Mouse (Mus musculus) forebrain, embryonic 12.5 days (tissue): ENCODE measurements around the gene Fbrsl1. TPM values are rescaled to one million over a fixed set of nuclear protein-coding genes. Genes with fewer than 3 reads are reported as not detected.
A peak's percentile ranks its signal among the peaks of the same experiment; 100 is the strongest.

ENCODE experiments used
- ATAC-seq: fragments of 200-750 bp; cut with Nextera tagmentation; 2 replicates; pipeline ENCODE4 v1.8.0; 2017; ENCODE audit warnings: moderate TSS enrichment; ENCODE audit not compliant: low FRiP score
- H3K27ac ChIP-seq: fragments of 300-500 bp; sonication (generic); 2 replicates; pipeline ENCODE4 v1.5.1; 2016; ENCODE audit warnings: mild to moderate bottlenecking
- H3K27me3 ChIP-seq: fragments of 300-500 bp; sonication (generic); 2 replicates; pipeline ENCODE4 v1.6.1; 2016; ENCODE audit warnings: mild to moderate bottlenecking
- H3K36me3 ChIP-seq: fragments of 300-500 bp; sonication (generic); replicated peaks from 2 replicates; pipeline ENCODE4 v1.6.1; 2016; ENCODE audit warnings: mild to moderate bottlenecking
- H3K4me1 ChIP-seq: fragments of 300-500 bp; sonication (generic); 2 replicates; pipeline ENCODE4 v1.6.1; 2016
- H3K4me2 ChIP-seq: fragments of 300-500 bp; sonication (generic); 2 replicates; pipeline ENCODE4 v1.6.1; 2016; ENCODE audit warnings: mild to moderate bottlenecking, moderate library complexity
- H3K4me3 ChIP-seq: fragments of 300-500 bp; sonication (generic); replicated peaks from 2 replicates; pipeline ENCODE4 v1.5.1; 2016; ENCODE audit warnings: mild to moderate bottlenecking
- H3K9ac ChIP-seq: fragments of 300-500 bp; sonication (generic); 2 replicates; pipeline ENCODE4 v1.6.1; 2016; ENCODE audit warnings: mild to moderate bottlenecking
- H3K9me3 ChIP-seq: fragments of 300-500 bp; sonication (generic); 2 replicates; pipeline ENCODE4 v1.6.1; 2016
- WGBS: fragments of 180-500 bp; shearing (Covaris S2); methylation state at CpG from one replicate; pipeline ENCODE4 v1.1.7; 2016; 5-methylcytosine and 5-hydroxymethylcytosine counted together
- polyA plus RNA-seq: library from polyadenylated mRNA; unstranded; fragments of >200 nt; fragmentation: Nextera tagmentation; extraction: Ambion mirVana; gene quantifications from 2 replicates; pipeline ENCODE4 v1.2.1, GENCODE M21; 2016

Fbrsl1 gene
- polyA plus RNA-seq, 1 experiment from 2014 or later = 39.8 TPM

DNA sequence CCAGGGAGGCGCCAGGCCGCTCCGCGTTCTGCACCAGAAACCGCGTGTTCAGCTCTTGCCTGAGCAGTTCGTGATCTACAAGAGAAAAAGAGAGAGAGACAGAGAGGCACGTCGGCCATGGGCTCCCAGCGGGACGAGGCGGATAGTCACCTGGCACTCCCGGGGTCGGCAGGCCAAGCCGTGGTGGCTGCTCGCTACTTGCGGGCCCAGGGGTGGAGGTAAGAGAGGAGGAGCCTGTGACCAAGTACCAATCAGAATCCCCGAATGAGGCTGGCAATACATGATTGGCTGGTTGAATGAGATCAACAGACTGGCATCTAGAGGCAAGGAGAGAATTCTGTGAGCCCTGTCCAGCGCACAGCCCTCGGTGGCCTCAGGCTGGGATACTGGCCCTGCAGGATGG is 70.1 kb downstream of the Fbrsl1 start:
- H3K4me1 ChIP-seq = peaks cover 22% of the 10 kb centered on the region
- peak overlapping the region; percentile 31; the same call in 1 of the 2 replicates for H3K27ac ChIP-seq
- H3K27me3 ChIP-seq = no peaks in the 10 kb centered on the region
- no peaks in the 10 kb centered on the region for H3K9me3 ChIP-seq
- H3K9ac ChIP-seq = no peak overlapping the region
- H3K4me2 ChIP-seq = no peak overlapping the region
- H3K4me3 ChIP-seq = no peak overlapping the region
- 0 out of 2 replicates have a peak, but pooled peaks have one; percentile 37 for ATAC-seq
- WGBS = 37% methylated on average over 20 of the region's 20 CpGs
- H3K36me3 ChIP-seq = peaks cover 77% of the 10 kb centered on the region

DNA sequence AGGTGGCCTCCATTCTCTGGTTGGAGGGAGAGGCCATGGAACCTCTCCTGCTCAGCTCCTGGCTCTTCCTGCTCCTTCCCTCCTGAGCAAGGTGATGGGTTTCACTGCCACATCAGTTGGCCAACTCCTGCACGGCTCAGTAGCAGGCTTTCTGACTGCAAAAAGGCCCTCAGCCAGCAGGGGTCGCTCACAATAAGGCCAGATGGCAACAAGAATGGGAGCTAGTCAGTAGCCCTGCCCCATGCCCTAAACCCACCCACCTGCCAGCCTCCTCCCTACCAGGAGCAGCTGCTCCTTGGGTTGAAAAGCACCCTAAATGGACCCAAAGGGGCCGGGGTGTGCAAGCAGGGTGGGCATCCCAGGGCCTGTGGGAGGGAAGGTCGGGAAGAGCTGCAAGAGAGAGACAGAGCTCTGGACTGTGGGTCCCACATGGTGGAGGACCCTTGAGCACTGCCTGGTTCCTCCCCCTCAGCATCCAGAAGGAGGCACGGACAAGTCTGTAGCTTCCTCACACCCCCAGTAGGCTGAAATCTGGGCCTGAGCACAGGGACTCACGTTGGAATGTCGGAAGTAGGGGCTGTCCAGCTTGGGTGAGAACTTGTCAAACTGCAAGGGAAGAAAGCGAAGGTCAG is 71.4 kb downstream of the Fbrsl1 start:
- H3K4me3 ChIP-seq = no peak overlapping the region
- H3K27me3 ChIP-seq = no peaks in the 10 kb centered on the region
- peaks cover 17% of the 10 kb centered on the region for H3K4me1 ChIP-seq
- no peak overlapping the region for H3K9ac ChIP-seq
- WGBS = 52% methylated on average over 8 of the region's 8 CpGs
- H3K27ac ChIP-seq = peak overlapping the region; percentile 47; the same call in 1 of the 2 replicates
- H3K36me3 ChIP-seq = peaks cover 82% of the 10 kb centered on the region
- H3K9me3 ChIP-seq = no peaks in the 10 kb centered on the region
- H3K4me2 ChIP-seq = no peak overlapping the region
- peak; percentile 55 for ATAC-seq

DNA sequence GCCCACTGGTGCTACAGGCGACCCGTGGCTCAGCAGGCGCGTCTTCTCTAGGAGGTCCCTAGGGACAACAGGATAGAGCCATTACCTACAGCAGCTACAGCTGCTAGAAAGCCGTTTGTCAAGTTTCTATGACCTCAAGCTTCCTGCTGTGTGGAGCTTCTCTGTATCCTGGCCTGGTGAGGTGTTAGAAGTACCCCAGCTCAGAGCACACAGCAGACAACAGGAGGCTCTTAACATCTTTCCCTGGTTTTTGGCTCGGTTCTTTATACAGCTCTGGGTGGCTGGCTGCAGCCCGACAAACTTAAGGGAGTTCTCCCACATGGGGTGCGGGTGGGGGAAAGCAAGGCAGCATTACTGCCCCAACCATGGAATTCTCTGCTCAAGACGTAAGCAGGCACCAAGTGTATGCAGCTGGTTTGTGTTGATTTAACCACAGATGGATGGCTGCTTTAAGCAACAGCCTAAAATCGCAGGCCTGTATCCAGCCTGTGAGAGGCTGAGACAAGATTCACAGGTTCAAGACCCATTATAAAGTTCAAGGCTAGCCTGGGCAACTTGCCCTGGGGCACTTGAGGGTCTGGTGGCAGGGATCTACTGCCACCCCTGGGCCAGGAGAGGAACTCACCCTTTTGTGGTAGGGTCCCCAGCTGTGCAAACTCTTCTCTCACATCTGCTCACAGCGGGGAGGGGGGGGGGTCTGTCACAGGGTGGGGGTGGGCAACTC is 84.3 kb downstream of the Fbrsl1 start:
- Histone ChIP-seq H3K36me3 (peaks cover 50% of the 10 kb centered on the region), H3K27ac (0 out of 2 replicates have a peak overlapping the region, but pooled peaks have one; percentile 19), H3K4me2 (peak overlapping the region; percentile 79), H3K9me3 (no peaks in the 10 kb centered on the region), H3K27me3 (peaks cover 24% of the 10 kb centered on the region), H3K4me1 (peaks cover 15% of the 10 kb centered on the region), H3K4me3 (peak overlapping the region; percentile 45), H3K9ac (no peak overlapping the region)
- 44% methylated on average over 11 of the region's 11 CpGs for WGBS
- ATAC-seq = peak; percentile 18; the same call in 1 of the 2 replicates

DNA sequence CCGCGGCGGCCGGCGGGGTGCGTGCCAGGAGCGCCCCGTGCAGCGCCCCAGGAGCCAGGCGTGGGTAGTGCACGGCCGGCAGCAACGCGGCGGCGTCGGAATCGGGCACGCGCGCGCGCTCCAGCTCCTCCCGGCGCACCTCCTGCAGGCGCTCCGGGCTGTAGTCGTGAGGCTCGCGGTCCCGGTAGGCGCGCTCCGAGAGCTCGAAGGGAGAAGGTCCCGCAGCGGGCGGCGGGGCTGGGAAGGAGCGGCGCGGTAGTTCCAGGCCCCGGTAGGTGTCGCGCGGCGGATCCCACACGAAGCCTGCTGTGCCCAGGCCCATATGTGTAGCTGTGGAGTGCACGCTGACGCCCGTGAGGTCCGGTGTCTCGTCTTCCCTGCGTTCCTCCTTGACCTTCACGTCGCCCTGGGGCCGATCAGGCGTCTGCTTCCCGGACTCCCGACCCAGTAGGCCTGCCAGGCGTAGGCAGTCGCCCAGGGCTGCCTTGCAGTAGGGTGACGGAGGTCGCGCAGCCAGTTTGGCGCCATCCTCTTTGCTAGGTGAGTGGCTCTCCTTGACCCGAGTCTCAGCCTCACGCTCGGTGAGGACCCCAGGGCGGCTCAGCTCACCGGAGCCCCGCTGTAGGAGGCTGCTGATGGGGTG is 85.0 kb downstream of the Fbrsl1 start:
- no peak overlapping the region for H3K27ac ChIP-seq
- ATAC-seq = peak; percentile 82
- WGBS = 3% methylated on average over 61 of the region's 72 CpGs
- peak overlapping the region; percentile 57 for H3K9ac ChIP-seq
- H3K4me1 ChIP-seq = peaks cover 15% of the 10 kb centered on the region
- H3K4me2 ChIP-seq = peak overlapping the region; percentile 79
- peaks cover 24% of the 10 kb centered on the region for H3K27me3 ChIP-seq
- H3K4me3 ChIP-seq = peak overlapping the region; percentile 45
- peaks cover 45% of the 10 kb centered on the region for H3K36me3 ChIP-seq
- H3K9me3 ChIP-seq = no peaks in the 10 kb centered on the region

DNA sequence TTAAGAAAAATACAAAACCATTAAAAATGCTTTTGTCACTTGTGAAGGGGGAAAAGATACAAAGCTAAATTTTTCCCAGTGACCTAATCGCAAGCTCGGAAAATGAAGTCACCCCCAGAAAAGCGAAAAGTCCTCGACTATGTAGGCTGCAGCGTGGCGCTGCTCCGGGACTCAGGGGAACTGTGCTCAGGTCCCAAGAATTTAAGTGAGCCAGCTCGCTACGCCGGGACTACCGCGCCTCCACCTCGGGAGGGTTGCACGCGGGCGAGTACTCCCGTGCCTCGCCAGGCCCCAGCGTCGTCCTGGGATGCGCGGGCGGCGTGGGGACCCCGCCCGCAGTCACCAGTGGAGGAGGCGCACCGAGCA is 85.5 kb downstream of the Fbrsl1 start:
- Histone ChIP-seq H3K27ac (no peak overlapping the region), H3K9me3 (no peaks in the 10 kb centered on the region), H3K4me1 (peaks cover 15% of the 10 kb centered on the region), H3K9ac (peak overlapping the region; percentile 57), H3K36me3 (peaks cover 41% of the 10 kb centered on the region), H3K27me3 (peaks cover 24% of the 10 kb centered on the region), H3K4me2 (peak overlapping the region; percentile 79), H3K4me3 (peak overlapping the region; percentile 45)
- ATAC-seq = peak; percentile 45; the same call in 1 of the 2 replicates
- WGBS = 2% methylated on average over 28 of the region's 28 CpGs

DNA sequence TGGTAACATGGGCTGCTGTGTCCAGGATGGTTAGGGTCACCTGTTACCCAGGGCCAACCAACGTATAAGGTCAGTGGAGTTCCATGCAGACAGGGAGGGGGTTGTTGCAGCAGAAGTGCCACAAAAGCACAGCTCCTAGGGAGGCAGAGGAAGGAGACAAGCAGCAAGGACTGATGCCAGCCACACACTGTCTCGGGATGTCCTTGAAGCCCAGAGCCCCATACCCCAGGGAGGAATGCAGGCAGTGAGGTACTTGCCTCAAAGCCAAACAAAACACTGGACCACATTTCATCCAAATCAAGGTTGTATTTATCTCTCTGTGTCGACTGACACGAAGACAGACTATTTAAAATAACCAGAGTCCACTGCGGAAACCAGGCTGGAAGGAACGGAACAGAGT is 86.8 kb downstream of the Fbrsl1 start:
- Histone ChIP-seq H3K4me2 (no peak overlapping the region), H3K9me3 (no peaks in the 10 kb centered on the region), H3K4me3 (no peak overlapping the region), H3K4me1 (peaks cover 15% of the 10 kb centered on the region), H3K27ac (no peak overlapping the region), H3K36me3 (peaks cover 30% of the 10 kb centered on the region), H3K27me3 (peaks cover 24% of the 10 kb centered on the region), H3K9ac (no peak overlapping the region)
- no peak for ATAC-seq
- WGBS = 91% methylated on average over 6 of the region's 6 CpGs

DNA sequence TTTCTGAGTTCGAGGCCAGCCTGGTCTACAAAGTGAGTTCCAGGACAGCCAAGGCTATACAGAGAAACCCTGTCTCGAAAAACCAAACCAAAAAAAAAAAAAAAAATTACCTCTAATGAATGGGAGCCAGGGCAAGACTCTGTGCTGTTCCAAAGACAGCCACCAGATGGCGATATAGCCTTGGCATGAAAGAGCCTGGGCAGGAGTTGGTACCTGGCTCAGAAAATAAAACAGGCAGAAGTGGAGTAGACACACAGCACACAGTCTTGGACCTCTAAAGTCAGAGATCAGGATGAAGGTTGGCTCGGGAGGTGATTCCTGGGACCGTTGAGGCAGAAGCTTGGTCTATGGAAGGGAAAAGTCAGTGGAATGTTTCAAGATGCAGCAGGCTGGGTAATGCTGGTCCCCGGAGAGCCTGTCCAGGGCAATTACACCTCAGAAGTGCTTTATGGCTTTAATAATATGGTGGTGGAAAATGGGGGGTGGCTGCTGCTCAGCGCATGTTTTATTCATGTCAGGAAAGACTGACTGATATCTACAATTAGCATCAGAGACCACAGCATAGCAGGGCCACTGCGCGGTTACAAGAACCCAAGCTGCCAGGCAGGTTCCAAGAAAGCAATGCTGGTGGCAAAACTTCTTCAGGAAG is 90.6 kb downstream of the Fbrsl1 start:
- 32% methylated on average over 9 of the region's 9 CpGs for WGBS
- H3K9me3 ChIP-seq = no peaks in the 10 kb centered on the region

DNA sequence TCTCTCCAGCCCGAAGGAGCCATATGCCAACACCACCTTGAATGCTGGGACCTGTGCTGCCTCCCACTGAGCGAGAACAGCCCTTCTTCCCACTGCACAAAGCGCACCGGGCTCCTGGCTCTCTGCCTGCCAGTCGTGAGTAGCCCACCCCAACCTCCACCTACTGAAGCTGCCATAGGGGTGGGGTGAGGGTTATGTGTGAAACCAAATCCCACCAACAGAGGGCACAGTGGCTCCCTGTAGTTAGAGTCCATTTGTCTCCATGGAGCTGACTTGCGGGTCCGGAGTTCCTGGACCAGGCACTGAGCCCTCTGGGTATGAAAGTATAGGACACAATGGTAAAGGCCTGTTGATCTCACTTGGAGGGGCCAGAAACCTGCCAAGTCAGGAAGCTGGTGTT is 93.6 kb downstream of the Fbrsl1 start:
- Histone ChIP-seq H3K36me3 (no peaks in the 10 kb centered on the region), H3K4me2 (peak overlapping the region; percentile 6; the same call in 1 of the 2 replicates), H3K4me3 (no peak overlapping the region), H3K4me1 (no peaks in the 10 kb centered on the region), H3K9ac (no peak overlapping the region), H3K9me3 (no peaks in the 10 kb centered on the region), H3K27me3 (peaks cover 13% of the 10 kb centered on the region), H3K27ac (no peak overlapping the region)
- 19% methylated on average over 7 of the region's 7 CpGs for WGBS
- ATAC-seq = no peak; the same call in 1 of the 2 replicates

More for the DNA sequence above, 90.6 kb downstream of the Fbrsl1 start:
- ATAC-seq = peak; percentile 59
- H3K4me3 ChIP-seq = no peak overlapping the region
- no peak overlapping the region for H3K4me2 ChIP-seq
- no peak overlapping the region for H3K9ac ChIP-seq
- peaks cover 10% of the 10 kb centered on the region; the same call in 1 of the 2 replicates for H3K36me3 ChIP-seq
- H3K4me1 ChIP-seq = no peaks in the 10 kb centered on the region
- peaks cover 19% of the 10 kb centered on the region for H3K27me3 ChIP-seq
- H3K27ac ChIP-seq = no peak overlapping the region

DNA sequence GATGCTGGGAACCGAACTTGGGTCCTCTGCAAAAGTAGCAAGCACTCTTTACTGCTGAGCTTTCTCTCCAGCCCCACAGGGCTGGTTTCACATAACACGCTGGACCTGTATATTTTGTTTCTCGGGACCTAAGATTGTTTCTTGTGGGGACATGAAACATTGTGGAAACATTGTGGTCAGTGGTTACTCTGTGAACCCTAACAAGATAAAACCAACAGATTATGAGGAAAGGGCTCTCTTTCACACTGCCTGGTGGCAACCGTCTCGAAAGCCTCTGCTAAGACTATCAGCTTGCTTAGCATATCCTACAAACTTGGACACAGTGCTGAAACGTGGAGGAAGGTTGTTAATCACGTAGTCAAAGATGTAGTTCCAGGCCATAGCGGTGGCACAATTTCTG is 101.3 kb downstream of the Fbrsl1 start:
- peaks cover 12% of the 10 kb centered on the region for H3K4me1 ChIP-seq
- H3K27ac ChIP-seq = no peak overlapping the region
- ATAC-seq = no peak
- no peak overlapping the region for H3K4me3 ChIP-seq
- peaks cover 31% of the 10 kb centered on the region for H3K27me3 ChIP-seq
- H3K36me3 ChIP-seq = no peaks in the 10 kb centered on the region
- no peaks in the 10 kb centered on the region for H3K9me3 ChIP-seq
- H3K9ac ChIP-seq = no peak overlapping the region
- WGBS = 88% methylated on average over 8 of the region's 8 CpGs
- H3K4me2 ChIP-seq = no peak overlapping the region

DNA sequence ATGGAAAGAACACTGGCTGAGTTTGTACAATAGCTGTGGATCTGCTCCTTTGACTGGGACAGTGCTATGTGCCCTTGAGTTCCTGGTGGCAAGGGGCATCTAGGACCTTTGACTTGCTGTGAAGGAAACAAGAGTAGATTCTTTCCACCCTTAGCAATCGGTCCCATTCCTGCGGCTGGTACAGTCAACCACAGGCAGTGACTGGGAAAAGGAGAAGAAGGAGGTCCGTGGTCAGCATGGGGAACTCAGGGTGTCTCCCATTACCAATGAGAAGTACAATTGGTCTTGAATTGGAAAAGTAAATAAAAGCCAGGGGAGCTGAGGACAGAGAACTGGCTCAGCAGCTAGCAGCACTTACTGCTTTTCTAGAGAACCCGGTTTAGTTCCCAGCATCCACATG is 102.8 kb downstream of the Fbrsl1 start:
- WGBS = 84% methylated on average over 4 of the region's 4 CpGs
- Histone ChIP-seq H3K36me3 (no peaks in the 10 kb centered on the region), H3K4me2 (no peak overlapping the region), H3K27me3 (peaks cover 42% of the 10 kb centered on the region), H3K4me1 (peaks cover 12% of the 10 kb centered on the region), H3K27ac (no peak overlapping the region), H3K9me3 (no peaks in the 10 kb centered on the region), H3K9ac (no peak overlapping the region), H3K4me3 (no peak overlapping the region)
- no peak for ATAC-seq

DNA sequence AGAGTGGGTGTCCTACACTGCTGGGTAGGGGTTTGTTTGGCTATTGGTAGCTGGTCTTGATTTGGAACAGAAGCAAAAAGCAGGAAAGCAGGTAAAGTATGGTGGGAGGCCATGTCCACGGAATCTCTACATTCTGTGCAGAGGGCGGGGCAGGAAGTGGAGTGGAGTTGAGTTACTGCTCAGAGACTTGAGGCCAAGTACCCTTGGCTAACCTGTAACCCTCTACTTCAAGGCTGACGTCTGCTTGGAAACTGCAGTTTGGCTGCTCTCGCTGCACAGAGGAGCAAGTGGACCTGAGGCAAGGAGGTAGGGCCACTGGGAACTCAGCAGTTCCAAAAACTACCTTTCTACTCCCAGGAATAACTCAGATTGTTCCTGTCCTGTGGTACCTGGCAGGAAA is 103.8 kb downstream of the Fbrsl1 start, which contains the start of gene Lrcol1:
Gene Lrcol1 (plus strand): TSS at position 207 of the 400 bp plus-strand sequence.
- Histone ChIP-seq H3K27ac (no peak within 1 kb of the TSS), H3K4me1 (peaks cover 12% of the 10 kb centered on the region), H3K36me3 (no peaks in the 10 kb centered on the region), H3K27me3 (peaks cover 42% of the 10 kb centered on the region), H3K4me3 (no peak within 1 kb of the TSS), H3K4me2 (no peak within 1 kb of the TSS), H3K9ac (no peak within 1 kb of the TSS), H3K9me3 (no peaks in the 10 kb centered on the region)
- ATAC-seq = no peak
- WGBS = 83% methylated on average over 4 of the region's 4 CpGs
